Mouse (Mus musculus): Measurements from ENCODE around the gene Map4k2. TPM values are rescaled to one million over a fixed set of nuclear protein-coding genes. Genes with fewer than 3 reads are reported as not detected.

Gene Map4k2
- polyA plus RNA-seq, 1 experiment from 2014 or later, result 8.5 TPM

DNA sequence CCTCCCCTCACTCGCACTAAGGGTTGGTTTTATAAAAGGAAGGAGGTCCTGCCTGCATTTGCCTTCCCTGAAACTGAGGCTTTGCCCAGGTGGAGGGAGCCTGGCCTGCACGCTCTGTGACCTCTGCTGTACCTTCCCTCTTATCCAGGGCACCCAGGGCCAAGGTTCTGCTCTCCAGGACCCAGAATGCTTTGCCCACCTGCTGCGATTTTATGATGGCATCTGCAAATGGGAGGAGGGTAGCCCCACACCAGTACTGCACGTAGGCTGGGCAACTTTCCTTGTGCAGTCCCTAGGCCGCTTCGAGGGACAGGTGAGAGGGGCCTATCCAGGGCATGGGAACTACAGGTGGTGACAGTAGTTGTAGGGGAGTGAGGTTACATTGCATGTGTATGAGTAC lies 1.7 kb upstream of the Map4k2 start:
- Histone ChIP-seq H3K4me1 (replicated peaks; ENCODE audit: control insufficient read depth, insufficient read depth, low read length) (peaks cover 14% of the 10 kb centered on the region), H3K36me3 (ENCODE audit: control insufficient read depth, insufficient read depth, low read length) (peaks cover 8% of the 10 kb centered on the region; the same call in 1 of the 2 replicates)
- WGBS, result 92% methylated on average over 6 of the region's 6 CpGs

GRCm38 (mm10) chr19:6339890-6340504 lies 938 bp upstream of the Map4k2 start:
- Histone ChIP-seq H3K27me3 (ENCODE audit: control insufficient read depth, insufficient read depth, low read length) (no peaks in the 10 kb centered on the region), H3K27ac (ENCODE audit: low read depth, low read length) (no peak overlapping the region), H3K9ac (ENCODE audit: low read depth, low read length) (no peak overlapping the region), H3K4me1 (replicated peaks; ENCODE audit: control insufficient read depth, insufficient read depth, low read length) (peaks cover 12% of the 10 kb centered on the region), H3K9me3 (ENCODE audit: control insufficient read depth, low read length) (no peaks in the 10 kb centered on the region), H3K4me3 (ENCODE audit: low read depth, low read length) (no peak overlapping the region), H3K4me2 (replicated peaks; ENCODE audit: low read depth, low read length) (no peak overlapping the region), H3K36me3 (ENCODE audit: control insufficient read depth, insufficient read depth, low read length) (peaks cover 8% of the 10 kb centered on the region; the same call in 1 of the 2 replicates)
- DNase-seq (ENCODE audit: low spot score) (no peak), ATAC-seq (ENCODE audit: low FRiP score) (no peak)
- WGBS, result 72% methylated on average over 15 of the region's 15 CpGs

More for the DNA sequence above, 1.7 kb upstream of the Map4k2 start:
- DNase-seq (ENCODE audit: low spot score) (no peak), ATAC-seq (ENCODE audit: low FRiP score) (no peak)
- Histone ChIP-seq H3K4me3 (ENCODE audit: low read depth, low read length) (no peak overlapping the region), H3K9ac (ENCODE audit: low read depth, low read length) (no peak overlapping the region), H3K9me3 (ENCODE audit: control insufficient read depth, low read length) (no peaks in the 10 kb centered on the region), H3K27me3 (ENCODE audit: control insufficient read depth, insufficient read depth, low read length) (no peaks in the 10 kb centered on the region), H3K4me2 (replicated peaks; ENCODE audit: low read depth, low read length) (no peak overlapping the region), H3K27ac (ENCODE audit: low read depth, low read length) (no peak overlapping the region)

- DNase-seq (ENCODE audit: low spot score) (peak; percentile 22), ATAC-seq (ENCODE audit: low FRiP score) (peak; percentile 62; the same call in 1 of the 2 replicates)
- H3K4me3 ChIP-seq (ENCODE audit: low read depth, low read length), result peak overlapping the region; percentile 60
- H3K27ac ChIP-seq (ENCODE audit: low read depth, low read length), result no peak overlapping the region
- WGBS, result 14% methylated on average over 22 of the region's 23 CpGs
- H3K27me3 ChIP-seq (ENCODE audit: control insufficient read depth, insufficient read depth, low read length), result no peaks in the 10 kb centered on the region
- H3K4me1 ChIP-seq (replicated peaks; ENCODE audit: control insufficient read depth, insufficient read depth, low read length), result peaks cover 5% of the 10 kb centered on the region; the same call in 1 of the 2 replicates
- H3K36me3 ChIP-seq (ENCODE audit: control insufficient read depth, insufficient read depth, low read length), result peaks cover 8% of the 10 kb centered on the region; the same call in 1 of the 2 replicates
- H3K9ac ChIP-seq (ENCODE audit: low read depth, low read length), result peak overlapping the region; percentile 66; the same call in 1 of the 2 replicates
- H3K9me3 ChIP-seq (ENCODE audit: control insufficient read depth, low read length), result no peaks in the 10 kb centered on the region
- peak overlapping the region; percentile 90 for H3K4me2 ChIP-seq (replicated peaks; ENCODE audit: low read depth, low read length)
These were observed 630 bp downstream of the Map4k2 start for GRCm38 (mm10) chr19:6341453-6342077.

DNA sequence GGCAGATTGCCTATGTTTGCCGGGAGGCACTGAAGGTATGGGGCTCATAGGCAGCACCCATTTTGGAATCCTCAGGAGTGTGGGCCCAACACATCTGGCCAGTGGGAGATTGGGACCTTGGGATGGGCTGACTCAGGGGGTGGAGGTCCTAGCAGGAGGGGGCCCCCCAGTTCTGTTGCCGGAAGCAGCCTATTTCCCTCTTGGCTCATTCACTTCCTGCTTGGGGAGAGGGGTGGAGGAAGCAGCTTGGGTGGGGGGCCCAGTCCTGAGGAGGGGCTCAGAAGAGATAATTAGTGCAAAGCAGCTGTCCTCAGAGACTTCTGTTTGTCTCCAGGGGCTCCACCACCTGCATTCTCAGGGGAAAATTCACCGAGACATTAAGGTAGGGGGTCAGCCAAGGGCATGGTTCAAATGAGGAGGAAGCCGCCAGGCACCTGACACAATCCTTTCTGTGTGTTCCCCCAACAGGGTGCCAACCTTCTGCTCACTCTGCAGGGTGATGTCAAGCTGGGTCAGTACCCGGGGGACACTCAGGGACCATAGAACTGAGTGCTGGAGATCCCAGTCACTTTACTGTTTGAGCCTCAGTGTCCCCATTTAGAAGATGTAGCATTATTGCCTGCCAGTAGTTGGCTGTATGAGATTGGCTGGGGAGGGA lies 1.5 kb downstream of the Map4k2 start:
- H3K9ac ChIP-seq (ENCODE audit: low read depth, low read length), result no peak overlapping the region
- no peak overlapping the region for H3K4me2 ChIP-seq (replicated peaks; ENCODE audit: low read depth, low read length)
- H3K4me1 ChIP-seq (replicated peaks; ENCODE audit: control insufficient read depth, insufficient read depth, low read length), result peaks cover 2% of the 10 kb centered on the region; the same call in 1 of the 2 replicates
- H3K27ac ChIP-seq (ENCODE audit: low read depth, low read length), result no peak overlapping the region
- H3K4me3 ChIP-seq (ENCODE audit: low read depth, low read length), result no peak overlapping the region
- no peak for ATAC-seq (ENCODE audit: low FRiP score)
- peaks cover 8% of the 10 kb centered on the region; the same call in 1 of the 2 replicates for H3K36me3 ChIP-seq (ENCODE audit: control insufficient read depth, insufficient read depth, low read length)
- DNase-seq (ENCODE audit: low spot score), result no peak
- H3K9me3 ChIP-seq (ENCODE audit: control insufficient read depth, low read length), result no peaks in the 10 kb centered on the region
- no peaks in the 10 kb centered on the region for H3K27me3 ChIP-seq (ENCODE audit: control insufficient read depth, insufficient read depth, low read length)
- WGBS, result 80% methylated on average over 5 of the region's 5 CpGs

GRCm38 (mm10) chr19:6343066-6343925 lies 2.4 kb downstream of the Map4k2 start:
- Histone ChIP-seq H3K27ac (ENCODE audit: low read depth, low read length) (no peak overlapping the region), H3K9me3 (ENCODE audit: control insufficient read depth, low read length) (no peaks in the 10 kb centered on the region), H3K4me1 (replicated peaks; ENCODE audit: control insufficient read depth, insufficient read depth, low read length) (peaks cover 2% of the 10 kb centered on the region; the same call in 1 of the 2 replicates), H3K4me3 (ENCODE audit: low read depth, low read length) (no peak overlapping the region), H3K36me3 (ENCODE audit: control insufficient read depth, insufficient read depth, low read length) (peaks cover 8% of the 10 kb centered on the region; the same call in 1 of the 2 replicates), H3K27me3 (ENCODE audit: control insufficient read depth, insufficient read depth, low read length) (no peaks in the 10 kb centered on the region), H3K9ac (ENCODE audit: low read depth, low read length) (no peak overlapping the region), H3K4me2 (replicated peaks; ENCODE audit: low read depth, low read length) (no peak overlapping the region)
- 84% methylated on average over 19 of the region's 19 CpGs for WGBS
- no peak for ATAC-seq (ENCODE audit: low FRiP score)
- no peak for DNase-seq (ENCODE audit: low spot score)

- Histone ChIP-seq H3K4me1 (replicated peaks; ENCODE audit: control insufficient read depth, insufficient read depth, low read length) (peaks cover 2% of the 10 kb centered on the region), H3K9me3 (ENCODE audit: control insufficient read depth, low read length) (no peaks in the 10 kb centered on the region)
These were observed 3.1 kb downstream of the Map4k2 start for GRCm38 (mm10) chr19:6343996-6344395.

GRCm38 (mm10) chr19:6346023-6346422 lies 5.1 kb downstream of the Map4k2 start:
- H3K27me3 ChIP-seq (ENCODE audit: control insufficient read depth, insufficient read depth, low read length), result no peaks in the 10 kb centered on the region
- ATAC-seq (ENCODE audit: low FRiP score) (no peak), DNase-seq (ENCODE audit: low spot score) (no peak)
- no peak overlapping the region for H3K4me2 ChIP-seq (replicated peaks; ENCODE audit: low read depth, low read length)
- H3K9me3 ChIP-seq (ENCODE audit: control insufficient read depth, low read length), result no peaks in the 10 kb centered on the region
- 95% methylated on average over 5 of the region's 5 CpGs for WGBS
- no peak overlapping the region for H3K27ac ChIP-seq (ENCODE audit: low read depth, low read length)
- no peak overlapping the region for H3K4me3 ChIP-seq (ENCODE audit: low read depth, low read length)
- no peaks in the 10 kb centered on the region for H3K36me3 ChIP-seq (ENCODE audit: control insufficient read depth, insufficient read depth, low read length)
- peaks cover 2% of the 10 kb centered on the region; the same call in 1 of the 2 replicates for H3K4me1 ChIP-seq (replicated peaks; ENCODE audit: control insufficient read depth, insufficient read depth, low read length)
- no peak overlapping the region for H3K9ac ChIP-seq (ENCODE audit: low read depth, low read length)

More at GRCm38 (mm10) chr19:6343996-6344395, 3.1 kb downstream of the Map4k2 start:
- H3K36me3 ChIP-seq (ENCODE audit: control insufficient read depth, insufficient read depth, low read length), result peaks cover 3% of the 10 kb centered on the region; the same call in 1 of the 2 replicates
- WGBS, result 92% methylated on average over 5 of the region's 5 CpGs
- H3K27ac ChIP-seq (ENCODE audit: low read depth, low read length), result no peak overlapping the region
- no peaks in the 10 kb centered on the region for H3K27me3 ChIP-seq (ENCODE audit: control insufficient read depth, insufficient read depth, low read length)
- ATAC-seq (ENCODE audit: low FRiP score) (no peak), DNase-seq (ENCODE audit: low spot score) (no peak)
- no peak overlapping the region for H3K4me3 ChIP-seq (ENCODE audit: low read depth, low read length)
- H3K9ac ChIP-seq (ENCODE audit: low read depth, low read length), result no peak overlapping the region
- H3K4me2 ChIP-seq (replicated peaks; ENCODE audit: low read depth, low read length), result no peak overlapping the region

DNA sequence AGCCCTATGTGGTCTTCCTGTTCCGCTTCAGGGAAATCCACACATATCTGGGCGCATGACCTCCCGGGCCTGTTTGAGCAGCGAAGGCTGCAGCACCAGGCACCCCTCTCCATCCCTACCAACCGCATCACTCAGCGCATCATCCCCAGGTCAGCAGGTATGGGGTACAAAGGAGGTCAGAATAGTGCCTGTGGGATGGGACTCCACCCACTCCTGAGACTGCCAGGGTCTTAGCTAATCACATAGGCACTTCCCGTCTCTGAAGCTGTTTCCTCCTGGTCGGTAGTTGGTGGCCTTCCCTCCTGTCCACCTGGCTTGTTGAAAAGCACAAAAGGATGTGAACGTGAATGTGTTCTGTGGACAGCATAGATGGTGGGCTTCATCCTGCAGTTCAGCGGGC lies 5.7 kb downstream of the Map4k2 start:
- Histone ChIP-seq H3K27me3 (ENCODE audit: control insufficient read depth, insufficient read depth, low read length) (no peaks in the 10 kb centered on the region), H3K27ac (ENCODE audit: low read depth, low read length) (no peak overlapping the region), H3K4me2 (replicated peaks; ENCODE audit: low read depth, low read length) (no peak overlapping the region), H3K4me3 (ENCODE audit: low read depth, low read length) (no peak overlapping the region), H3K36me3 (ENCODE audit: control insufficient read depth, insufficient read depth, low read length) (no peaks in the 10 kb centered on the region), H3K4me1 (replicated peaks; ENCODE audit: control insufficient read depth, insufficient read depth, low read length) (peaks cover 2% of the 10 kb centered on the region; the same call in 1 of the 2 replicates), H3K9me3 (ENCODE audit: control insufficient read depth, low read length) (no peaks in the 10 kb centered on the region), H3K9ac (ENCODE audit: low read depth, low read length) (no peak overlapping the region)
- no peak for ATAC-seq (ENCODE audit: low FRiP score)
- 90% methylated on average over 10 of the region's 10 CpGs for WGBS
- no peak for DNase-seq (ENCODE audit: low spot score)
